Mouse (Mus musculus) right cerebral cortex, adult 18-20 months (tissue): Measurements from ENCODE around the gene Slain1.

Experiments
- DNase-seq: peaks from one replicate; pipeline ENCODE4 v3.0.0; 2022; ENCODE audit warnings: mixed read lengths

Gene Slain1

GRCm38 (mm10) chr14:103649896-103650334 lies at the start of gene Slain1:
Gene Slain1, plus strand, starts transcription at chr14:103650228.
- DNase-seq: peak; percentile 93

- no peak for DNase-seq
Measured at GRCm38 (mm10) chr14:103608063-103608462, 42.0 kb upstream of the Slain1 start.

GRCm38 (mm10) chr14:103613573-103614271 lies 36.3 kb upstream of the Slain1 start:
- no peak for DNase-seq

GRCm38 (mm10) chr14:103614272-103614587 lies 35.8 kb upstream of the Slain1 start:
- no peak for DNase-seq

DNA sequence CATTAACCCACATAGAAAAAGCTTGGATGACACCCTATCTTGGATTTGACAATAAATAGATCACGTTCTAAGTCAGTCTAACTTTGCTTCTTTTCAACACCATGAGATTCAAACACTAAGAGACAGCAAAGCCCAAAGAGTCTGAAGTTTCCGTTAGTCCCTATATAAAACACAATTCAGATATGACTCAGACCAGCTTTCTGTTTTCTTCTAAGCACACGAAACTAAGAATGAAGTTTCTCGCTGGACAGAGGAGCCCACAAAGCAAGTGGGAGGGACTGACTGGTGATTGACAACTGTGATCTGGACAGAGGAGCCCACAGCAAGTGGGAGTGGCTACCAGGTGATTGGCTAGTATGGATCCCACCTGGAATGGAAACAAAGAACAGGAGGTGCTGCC lies 30.3 kb upstream of the Slain1 start:
- DNase-seq: no peak

DNA sequence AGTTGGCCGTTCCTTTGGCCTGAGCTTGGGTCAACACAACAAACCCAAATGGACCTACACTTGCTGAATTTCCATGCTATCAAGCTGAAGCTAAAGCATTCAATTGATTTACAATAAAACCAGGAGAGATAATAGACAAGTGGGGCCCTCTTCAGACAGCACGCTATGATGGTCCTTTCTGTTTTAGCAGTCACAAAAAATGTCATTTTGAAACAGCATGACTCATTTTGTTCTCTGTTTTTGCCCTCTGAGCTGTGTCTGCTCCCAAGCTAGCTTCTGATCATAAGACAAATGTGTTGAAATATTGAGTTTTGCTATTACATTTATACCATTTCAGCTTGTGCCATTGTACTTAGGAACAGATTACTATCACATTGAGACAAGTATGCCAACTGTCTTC lies 28.8 kb upstream of the Slain1 start:
- no peak for DNase-seq

DNA sequence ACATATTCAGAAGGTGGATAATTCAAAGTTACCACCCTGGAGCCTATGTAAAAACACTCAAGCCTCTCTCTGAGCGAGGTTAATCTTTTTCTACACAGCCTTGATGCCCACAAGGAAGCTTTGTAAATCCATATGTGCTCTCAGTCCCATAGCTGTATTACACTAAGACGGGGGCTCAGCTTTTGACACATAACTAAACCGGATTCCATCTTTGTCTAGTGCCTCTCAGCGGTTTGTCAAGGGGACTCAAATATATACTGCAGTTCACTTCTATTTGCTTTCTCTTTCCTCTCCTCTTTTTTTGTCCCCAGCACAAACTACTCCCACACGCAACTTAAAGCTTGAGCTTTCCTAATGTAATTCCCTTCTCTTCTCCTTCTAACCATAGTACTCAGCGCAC lies 23.9 kb upstream of the Slain1 start:
- DNase-seq: no peak

GRCm38 (mm10) chr14:103629639-103630364 lies 20.2 kb upstream of the Slain1 start:
- no peak for DNase-seq

DNA sequence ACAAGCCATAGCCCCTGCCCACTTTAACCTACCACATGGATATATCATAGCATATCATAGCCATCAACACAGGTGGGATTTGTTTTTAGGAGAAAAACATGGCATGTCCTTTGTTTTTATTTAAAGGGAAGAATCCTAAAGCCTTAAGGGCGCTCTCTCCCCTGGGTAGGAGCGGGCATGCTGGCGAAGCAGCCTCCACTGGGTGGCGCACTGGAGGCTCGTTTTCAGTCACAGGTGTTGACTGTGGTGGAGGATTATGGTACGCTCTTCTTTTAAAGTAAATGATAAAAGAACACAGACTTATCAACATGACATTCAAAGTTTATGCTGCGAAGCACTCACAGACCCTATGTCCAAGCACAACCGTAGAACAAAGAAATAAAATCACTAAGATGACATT lies 19.5 kb upstream of the Slain1 start:
- DNase-seq: peak; percentile 22

DNA sequence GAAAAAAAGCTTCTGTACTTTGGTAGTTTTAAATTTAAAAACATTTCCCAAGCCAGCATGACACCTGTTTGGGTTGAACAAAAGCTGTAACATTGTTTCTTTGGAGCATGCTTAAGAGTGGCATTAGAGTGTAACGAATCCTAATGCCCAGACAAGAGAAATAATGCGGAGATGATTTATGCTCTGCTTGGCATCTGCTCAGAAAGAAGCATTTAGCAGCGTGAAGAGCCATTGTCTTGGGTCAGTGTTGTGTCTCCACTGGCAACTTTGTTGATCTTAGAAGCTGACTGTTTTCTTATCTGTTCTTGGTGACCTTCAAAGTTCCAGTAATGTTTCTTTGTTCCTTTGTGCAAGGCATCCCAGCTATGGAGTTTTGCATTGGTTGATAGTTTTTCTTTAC lies 6.1 kb upstream of the Slain1 start:
- no peak for DNase-seq

DNA sequence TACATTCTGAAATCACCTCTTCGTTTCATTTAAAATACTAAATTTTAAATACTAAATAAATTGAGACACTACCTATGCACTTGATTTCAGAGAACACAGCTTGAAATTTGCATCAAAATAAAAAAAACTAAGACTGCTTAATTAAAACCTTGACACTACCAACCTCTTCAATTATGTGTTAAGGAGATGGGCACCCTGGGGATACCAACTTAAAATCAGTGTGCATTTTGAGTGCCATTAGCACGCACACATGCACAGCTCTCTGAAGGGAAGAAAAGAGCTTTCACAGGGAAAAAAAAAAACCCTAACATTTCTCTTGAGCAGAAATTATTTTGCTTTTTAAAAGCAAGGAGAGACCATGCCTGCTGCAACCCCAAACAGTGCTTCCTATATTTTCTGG lies 2.0 kb upstream of the Slain1 start:
- no peak for DNase-seq

- DNase-seq: peak; percentile 39
Measured at GRCm38 (mm10) chr14:103648623-103649255, 1.3 kb upstream of the Slain1 start.

- no peak for DNase-seq
Measured at GRCm38 (mm10) chr14:103649302-103649701, 726 bp upstream of the Slain1 start.

DNA sequence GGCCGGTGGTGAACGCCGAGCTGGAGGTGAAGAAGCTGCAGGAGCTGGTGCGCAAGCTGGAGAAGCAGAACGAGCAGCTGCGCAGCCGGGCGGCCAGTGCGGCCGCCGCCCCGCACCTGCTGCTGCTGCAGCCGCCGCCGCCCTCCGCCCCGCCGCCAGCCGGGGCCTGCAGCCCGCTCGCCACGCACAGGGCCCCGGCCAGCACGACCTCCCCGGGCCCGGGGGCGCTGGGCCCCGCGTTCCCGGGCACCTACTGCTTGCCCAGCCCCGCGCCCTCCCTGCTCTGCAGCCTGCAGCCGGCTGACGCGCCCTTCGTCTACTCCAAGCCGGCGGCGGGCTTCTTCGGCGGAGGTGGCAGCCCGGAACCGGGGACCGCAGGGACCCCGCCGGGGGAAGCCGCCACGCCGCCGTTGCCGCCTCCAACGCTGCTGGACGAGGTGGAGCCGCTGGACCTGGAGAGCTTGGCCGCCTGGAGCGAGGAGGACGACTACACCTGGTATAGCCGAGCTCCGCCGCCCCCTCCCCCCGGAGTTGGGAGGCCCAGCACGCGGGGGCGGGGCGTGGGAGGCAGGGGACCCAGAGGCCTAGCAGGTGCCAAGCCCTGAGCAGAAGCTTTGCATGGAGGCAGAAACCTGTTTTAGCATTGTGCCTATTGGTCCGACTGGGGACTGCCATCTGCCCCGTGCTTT lies 529 bp downstream of the Slain1 start:
- peak; percentile 64 for DNase-seq

- peak; percentile 32 for DNase-seq
Measured at GRCm38 (mm10) chr14:103651106-103651505, 1.1 kb downstream of the Slain1 start.

DNA sequence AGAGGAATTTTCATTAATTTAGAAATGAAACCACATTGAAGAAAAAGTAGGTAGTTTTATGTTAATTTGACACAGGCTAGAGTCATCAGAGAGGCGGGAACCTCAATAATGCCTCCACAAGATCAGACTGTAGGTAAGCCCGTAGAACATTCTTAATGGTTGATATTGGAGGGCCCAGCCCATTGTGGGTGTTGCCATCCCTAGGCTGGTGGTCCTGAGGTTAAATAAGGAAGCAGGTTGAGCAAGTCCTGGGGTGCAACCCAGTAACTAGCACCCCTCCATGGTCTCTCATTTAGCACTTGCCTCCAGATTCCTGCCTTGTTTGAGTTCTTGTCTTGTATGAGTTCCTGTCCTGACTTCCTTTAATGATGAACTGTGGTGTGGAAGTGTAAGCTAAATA lies 1.5 kb downstream of the Slain1 start:
- no peak for DNase-seq

DNA sequence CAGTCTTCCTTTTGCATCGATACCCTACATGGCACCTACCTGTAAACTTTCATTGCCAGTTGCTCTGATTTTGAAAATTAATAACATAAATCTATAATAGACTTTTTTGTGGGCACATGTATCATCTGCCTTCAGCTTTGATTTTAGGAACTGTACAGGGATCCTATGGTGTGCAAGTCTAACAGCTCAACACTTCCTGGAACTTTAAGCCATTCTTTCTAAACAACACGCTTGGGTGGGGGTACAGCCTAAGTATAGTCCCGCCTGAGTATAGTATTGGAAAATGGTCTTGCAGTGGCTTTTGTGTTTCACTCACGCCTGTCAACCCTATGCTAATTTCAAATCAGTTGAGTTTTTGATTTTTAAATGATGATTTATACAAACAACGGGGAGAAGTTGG lies 2.5 kb downstream of the Slain1 start:
- DNase-seq: no peak

DNA sequence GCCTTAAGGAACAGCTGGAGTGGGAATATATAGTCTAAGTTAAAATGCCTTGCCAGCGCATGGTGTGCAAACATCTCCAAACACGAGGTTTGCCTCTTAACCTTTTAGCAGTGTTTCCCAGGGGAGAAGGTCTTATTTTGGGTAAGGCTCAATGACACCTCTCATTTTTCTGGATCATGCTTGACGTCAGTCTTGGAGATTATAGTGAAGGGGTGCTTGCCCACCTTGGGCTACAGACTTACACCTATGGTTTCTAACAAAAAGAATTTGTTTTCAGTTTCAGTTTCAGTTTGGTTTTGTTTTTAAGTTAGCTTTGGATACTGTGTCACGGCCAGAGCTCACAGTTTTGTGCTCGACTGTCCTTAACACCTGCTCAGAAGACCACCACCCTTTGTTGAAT lies 3.8 kb downstream of the Slain1 start:
- no peak for DNase-seq

- DNase-seq: no peak
Measured at GRCm38 (mm10) chr14:103655448-103655847, 5.4 kb downstream of the Slain1 start.

- DNase-seq: no peak
Measured at GRCm38 (mm10) chr14:103657876-103658275, 7.8 kb downstream of the Slain1 start.

DNA sequence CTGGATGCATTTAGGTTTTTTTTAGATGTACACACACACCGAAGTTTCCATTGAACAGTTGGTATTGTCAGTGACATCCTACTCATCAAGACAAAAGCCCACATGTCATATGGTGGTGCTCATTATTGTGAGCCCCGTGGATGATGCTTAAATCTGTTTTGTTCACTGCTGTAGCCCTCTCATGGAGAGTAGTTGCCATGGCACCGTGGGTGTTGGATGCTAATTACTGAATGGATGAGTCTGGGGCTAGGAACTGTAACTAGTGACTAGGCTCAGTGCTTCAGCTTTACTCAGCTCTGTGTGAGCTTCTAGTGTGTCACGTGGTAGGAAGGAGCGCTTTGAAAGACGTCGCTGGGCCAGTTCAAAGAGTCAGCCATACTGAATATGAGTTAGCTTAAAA lies 13.0 kb downstream of the Slain1 start:
- peak; percentile 81 for DNase-seq

DNA sequence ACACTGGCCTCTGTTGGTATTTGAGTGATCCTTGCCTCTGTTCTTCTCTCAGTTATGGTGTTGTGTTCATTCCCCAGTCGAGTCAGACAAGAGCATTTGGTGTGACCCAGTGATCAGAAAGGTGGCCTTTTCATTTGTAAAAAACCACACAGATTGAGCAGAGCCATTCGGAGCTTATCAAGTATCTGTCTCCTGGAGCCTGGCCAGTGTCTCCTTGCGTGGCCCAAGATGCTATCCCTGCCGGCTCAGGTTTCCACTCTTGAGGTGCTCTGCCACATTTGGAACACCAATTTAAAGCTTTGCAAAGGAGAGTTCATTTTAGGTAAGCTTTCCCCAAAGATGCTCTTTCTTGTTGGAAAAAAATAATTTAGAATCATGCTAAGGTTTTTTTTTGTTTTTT lies 14.4 kb downstream of the Slain1 start:
- no peak for DNase-seq

DNA sequence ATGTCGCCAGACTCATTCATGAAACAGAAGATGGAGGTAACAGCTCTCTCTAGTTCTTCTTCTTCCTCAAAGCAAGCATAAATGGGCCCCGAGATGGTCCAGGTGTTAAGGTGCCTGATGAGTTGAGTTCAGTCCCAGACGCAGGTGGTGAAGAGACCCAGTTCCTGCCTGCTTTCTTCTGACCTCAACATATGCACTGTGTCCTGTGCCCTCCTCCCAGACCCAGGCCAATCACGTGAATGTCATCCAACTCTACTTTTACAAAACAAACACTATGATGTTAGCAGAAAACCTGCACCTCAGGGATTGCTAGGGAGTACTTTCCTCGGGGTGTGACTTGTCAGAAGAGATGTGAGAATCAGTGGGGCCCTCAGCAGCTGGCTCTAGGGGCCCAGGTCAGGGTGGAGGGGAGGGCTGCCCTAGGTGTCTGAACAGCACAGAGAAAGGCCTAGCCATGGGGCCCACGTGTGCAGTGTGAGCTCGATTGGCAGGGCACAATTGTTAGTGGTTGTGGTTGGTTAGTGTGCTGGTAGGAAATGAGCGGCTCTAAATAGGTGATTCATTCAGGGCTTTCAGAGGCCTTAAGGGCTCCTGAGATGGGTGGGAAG lies 16.4 kb downstream of the Slain1 start:
- DNase-seq: no peak
